Comparison of ENCODE assay signal across 16 mouse cellular contexts in genomic region chr2:165860962-165861682, GRCm38 (mm10). TPM values are rescaled to one million over a fixed set of nuclear protein-coding genes. Genes with fewer than 3 reads are reported as not detected.
DNase-seq lines count a peak whose midpoint lies in the region; ATAC-seq and TF ChIP-seq lines count a peak whose summit lies in the region.
"Had no signal": no experiment of that assay in that cellular context is flagged by ENCODE, and none has a peak within 500 bp of the region (broad histone marks: within the 10 kb centered on the region; RNA-seq: fewer than 3 reads in every experiment).

No protein-coding gene starts in this region.

- whole genome bisulfite sequencing in kidney, embryonic 15.5 days: 92% methylated on average over 20 of the region's 20 CpGs
- 96% methylated on average over 20 of the region's 20 CpGs for WGBS in limb, embryonic 10.5 days

- in situ Hi-C loops in ES-E14 (cut with MboI; ENCODE audit: low sequenced_read_pairs in 2 of 2, unreplicated experiment in 2 of 2): no loop called here

- DNase-seq in kidney, postnatal 36 days: no peak
- peak; percentile 86 for DNase-seq in 416B (ENCODE audit: low read depth)
- DNase-seq in ES-E14 (ENCODE audit: low read depth, low spot score): no peak
- DNase-seq in limb, embryonic 10.5 days (ENCODE audit: low spot score): no peak
- DNase-seq in spleen, postnatal 4 days (ENCODE audit: low spot score in 2 of 2): no peak
- DNase-seq in frontal cortex, adult 2 months (ENCODE audit: extremely low spot score in 1 of 2, low spot score in 1 of 2): no peak
- DNase-seq: kidney, adult 9 months; liver, embryonic 13.5 days; spleen, adult 18-20 months had no signal

- peak overlapping the region; percentile 81; the same call in 1 of the 2 replicates for H3K27ac ChIP-seq in kidney, embryonic 15.5 days
- H3K27ac ChIP-seq in ES-E14 (ENCODE audit: insufficient read depth, low read depth, low read length, poor library complexity, severe bottlenecking): peak overlapping the region; percentile 82
- H3K27ac ChIP-seq in limb, embryonic 10.5 days: peak overlapping the region; percentile 1; the same call in 1 of the 2 replicates

- H3K36me3 ChIP-seq in kidney, embryonic 15.5 days: peaks cover 34% of the 10 kb centered on the region
- H3K36me3 ChIP-seq in ES-E14 (ENCODE audit: control insufficient read depth, insufficient read depth, low read length, poor library complexity, severe bottlenecking): peaks cover 6% of the 10 kb centered on the region; the same call in 1 of the 2 replicates
- peaks cover 38% of the 10 kb centered on the region for H3K36me3 ChIP-seq in limb, embryonic 10.5 days

- H3K4me3 ChIP-seq in kidney, embryonic 15.5 days (replicated peaks): no peak overlapping the region
- peak overlapping the region; percentile 53 to 68 for H3K4me3 ChIP-seq in ES-E14 (ENCODE audit: insufficient read depth in 1 of 2, low read depth in 1 of 2, low read length in 2 of 2, poor library complexity in 1 of 2, severe bottlenecking in 1 of 2)
- H3K4me3 ChIP-seq in limb, embryonic 10.5 days: no peak overlapping the region
- H3K4me3 ChIP-seq: forebrain, embryonic 13.5 days; liver, embryonic 13.5 days; midbrain, embryonic 12.5 days; neural tube, embryonic 12.5 days had no signal

- H3K9ac ChIP-seq in kidney, embryonic 15.5 days: no peak overlapping the region
- peak overlapping the region; percentile 41 for H3K9ac ChIP-seq in ES-E14 (ENCODE audit: insufficient read depth, low read depth, low read length, poor library complexity, severe bottlenecking)
- H3K9ac ChIP-seq: forebrain, embryonic 13.5 days; liver, embryonic 13.5 days; midbrain, embryonic 12.5 days; neural tube, embryonic 12.5 days had no signal

- no peaks in the 10 kb centered on the region for H3K9me3 ChIP-seq in kidney, embryonic 15.5 days (replicated peaks)
- no peaks in the 10 kb centered on the region for H3K9me3 ChIP-seq in ES-E14 (ENCODE audit: control insufficient read depth, insufficient read depth, low read depth, low read length)
- no peaks in the 10 kb centered on the region for H3K9me3 ChIP-seq in limb, embryonic 10.5 days (replicated peaks)
- H3K9me3 ChIP-seq: forebrain, embryonic 13.5 days; liver, embryonic 13.5 days; midbrain, embryonic 12.5 days; neural tube, embryonic 12.5 days had no signal

- peaks cover 81% of the 10 kb centered on the region for H3K4me1 ChIP-seq in kidney, embryonic 15.5 days
- H3K4me1 ChIP-seq in ES-E14 (ENCODE audit: control insufficient read depth in 2 of 2, insufficient read depth in 2 of 2, low read length in 2 of 2, poor library complexity in 1 of 2): peaks cover 4 to 24% of the 10 kb centered on the region in 2 experiments
- H3K4me1 ChIP-seq in limb, embryonic 10.5 days: peaks cover 73% of the 10 kb centered on the region

- H3K27me3 ChIP-seq in kidney, embryonic 15.5 days: no peaks in the 10 kb centered on the region
- H3K27me3 ChIP-seq in limb, embryonic 10.5 days (ENCODE audit: low read depth, poor library complexity, severe bottlenecking): no peaks in the 10 kb centered on the region
- H3K27me3 ChIP-seq: forebrain, embryonic 13.5 days; liver, embryonic 13.5 days; midbrain, embryonic 12.5 days; neural tube, embryonic 12.5 days; Patski had no signal

- no peak overlapping the region for H3K4me2 ChIP-seq in kidney, embryonic 15.5 days
- H3K4me2 ChIP-seq: forebrain, embryonic 13.5 days; heart, embryonic 11.5 days; liver, embryonic 13.5 days; midbrain, embryonic 12.5 days had no signal

- ATAC-seq in kidney, embryonic 15.5 days (replicated peaks; ENCODE audit: low FRiP score): no peak
- ATAC-seq: lung, postnatal 0 days; Patski had no signal

TF ChIP-seq in ES-E14, 5 proteins besides CTCF, POLR2A, EP300 and RAD21:
- no peak for TF ChIP-seq ZC3H11A (IDR thresholded peaks at IDR 0.05; ENCODE audit: borderline replicate concordance, low read depth, low read length)
- no peak for TF ChIP-seq ZNF384 (IDR thresholded peaks at IDR 0.05; ENCODE audit: low read depth, low read length)
- TF ChIP-seq HCFC1 (IDR thresholded peaks at IDR 0.05; ENCODE audit: borderline replicate concordance, insufficient read depth, low read length): no peak
- TF ChIP-seq MAFK (IDR thresholded peaks at IDR 0.05; ENCODE audit: insufficient read depth, low read depth, low read length): no peak
- no peak for TF ChIP-seq CHD2 (IDR thresholded peaks at IDR 0.05; ENCODE audit: low read depth, low read length)

RNA-seq across cellular contexts. Expression of gene Zmynd8, which starts 37.7 kb away (rescaled TPM):
- polyA plus RNA-seq in kidney, embryonic 15.5 days (2015; fragmentation: Nextera tagmentation; extraction: Ambion mirVana): 67.1 and 68.3 TPM in 2 replicates
- 49.7 and 60.5 TPM in 2 replicates for total RNA-seq in ES-E14 (2012; rRNA removed)
- polyA plus RNA-seq in limb, embryonic 10.5 days (2016; fragmentation: Nextera tagmentation; extraction: Ambion mirVana): 59.3 and 59.5 TPM in 2 replicates
- polyA plus RNA-seq in frontal cortex, adult 2 months (2012; rRNA removed): 79.7 and 86.6 TPM in 2 replicates

Comparison
In these comparisons a context has a peak if more than half of its experiments do, and no peak if none do; other contexts are left out.
1. H3K27ac ChIP-seq: peak in every context shown above with its lines; median percentile 82 in ES-E14; 81 in kidney, embryonic 15.5 days; 1 in limb, embryonic 10.5 days.
2. H3K4me3 ChIP-seq: peak in ES-E14 (2 of 2); none in kidney, embryonic 15.5 days (single experiment) and limb, embryonic 10.5 days (single experiment).